Mouse (Mus musculus) myocyte (in vitro differentiated cells): ENCODE measurements around the gene Gimd1. TPM values are rescaled to one million over a fixed set of nuclear protein-coding genes. Genes with fewer than 3 reads are reported as not detected.

Source experiments
- H3K27me3 ChIP-seq: one replicate; pipeline ENCODE4 v1.6.1; 2011; ENCODE audit not compliant: control insufficient read depth, insufficient read depth, insufficient read length
- H3K36me3 ChIP-seq: one replicate; pipeline ENCODE4 v1.6.1; 2011; ENCODE audit not compliant: control insufficient read depth, insufficient read depth
- H3K4me2 ChIP-seq: one replicate; pipeline ENCODE4 v1.6.1; 2011; ENCODE audit warnings: low read depth, control low read depth
- H3K4me3 ChIP-seq: one replicate; pipeline ENCODE4 v1.5.1; 2011; ENCODE audit warnings: mild to moderate bottlenecking, control low read depth, moderate library complexity
- H3K79me2 ChIP-seq: one replicate; pipeline ENCODE4 v1.6.1; 2011; ENCODE audit not compliant: control insufficient read depth, insufficient read depth
- H3ac ChIP-seq: one replicate; pipeline ENCODE4 v1.6.1; 2011; ENCODE audit not compliant: control insufficient read depth, insufficient read length
- CEBPB ChIP-seq: IDR thresholded peaks from 2 replicates; pipeline ENCODE4 v1.6.1; 2011; ENCODE audit warnings: mild to moderate bottlenecking, moderate library complexity; ENCODE audit not compliant: poor library complexity, insufficient read depth, severe bottlenecking
- E2F4 ChIP-seq: IDR thresholded peaks from one replicate; pipeline ENCODE4 v1.6.1; 2011; ENCODE audit warnings: mild to moderate bottlenecking, control low read depth, moderate library complexity; ENCODE audit not compliant: insufficient read depth
- MAX ChIP-seq: IDR thresholded peaks from one replicate; pipeline ENCODE4 v1.6.1; 2011; ENCODE audit warnings: low read depth, mild to moderate bottlenecking, control low read depth
- MYOD1 ChIP-seq, 3 experiments: IDR thresholded peaks; one replicate each; pipeline ENCODE4 v1.6.1; 2011; ENCODE audit warnings: control low read depth in 2 of 3, low read depth in 2 of 3, mild to moderate bottlenecking in 2 of 3, moderate library complexity in 1 of 3; ENCODE audit not compliant: insufficient read length in 2 of 3, control insufficient read depth in 1 of 3
- MYOG ChIP-seq, 3 experiments: IDR thresholded peaks; one replicate each; pipeline ENCODE4 v1.6.1; 2011; ENCODE audit warnings: control low read depth in 2 of 3, low read depth in 2 of 3, mild to moderate bottlenecking in 2 of 3; ENCODE audit not compliant: insufficient read length in 2 of 3, control insufficient read depth in 1 of 3, insufficient read depth in 1 of 3
- POLR2A ChIP-seq: IDR thresholded peaks from one replicate; pipeline ENCODE4 v1.6.1; 2011; ENCODE audit warnings: low read depth, mild to moderate bottlenecking, control low read depth, moderate library complexity; ENCODE audit not compliant: insufficient read length
- POLR2AphosphoS2 ChIP-seq: IDR thresholded peaks from one replicate; pipeline ENCODE4 v1.6.1; 2011; ENCODE audit warnings: low read depth, control low read depth; ENCODE audit not compliant: insufficient read length
- REST ChIP-seq: IDR thresholded peaks from one replicate; pipeline ENCODE4 v1.6.1; 2011; ENCODE audit warnings: mild to moderate bottlenecking, control low read depth, moderate library complexity; ENCODE audit not compliant: insufficient read depth, insufficient read length
- SRF ChIP-seq: IDR thresholded peaks from one replicate; pipeline ENCODE4 v1.6.1; 2011; ENCODE audit warnings: low read depth; ENCODE audit not compliant: control insufficient read depth, insufficient read length
- TCF12 ChIP-seq: IDR thresholded peaks from one replicate; pipeline ENCODE4 v1.6.1; 2011; ENCODE audit warnings: mild to moderate bottlenecking, control low read depth; ENCODE audit not compliant: poor library complexity, insufficient read depth, severe bottlenecking
- TCF3 ChIP-seq: IDR thresholded peaks from one replicate; pipeline ENCODE4 v1.6.1; 2011; ENCODE audit warnings: low read depth, control low read depth; ENCODE audit not compliant: insufficient read length
- USF1 ChIP-seq: IDR thresholded peaks from one replicate; pipeline ENCODE4 v1.6.1; 2011; ENCODE audit warnings: low read depth, mild to moderate bottlenecking, control low read depth, moderate library complexity
- polyA plus RNA-seq: library from polyadenylated mRNA; unstranded; fragments of >200 nt; fragmentation: generic; extraction: Trizol; gene quantifications from one replicate; pipeline ENCODE4 v1.2.1, GENCODE M21; 2012; ENCODE audit warnings: missing spikeins

The Gimd1 gene
- polyA plus RNA-seq, 1 experiment: not detected

- TF ChIP-seq E2F4: no peak
- no peak for TF ChIP-seq REST
- no peak for TF ChIP-seq POLR2A
- TF ChIP-seq TCF3: no peak
- TF ChIP-seq SRF: no peak
- no peak for TF ChIP-seq MYOD1 (IDR thresholded peaks at IDR 0.05; ENCODE audit: control insufficient read depth in 1 of 3, insufficient read length in 2 of 3, low read depth in 2 of 3)
- TF ChIP-seq MAX: no peak
- no peak for TF ChIP-seq USF1
- no peak for TF ChIP-seq POLR2AphosphoS2
- TF ChIP-seq CEBPB: no peak
- TF ChIP-seq TCF12: no peak
- TF ChIP-seq MYOG (IDR thresholded peaks at IDR 0.05; ENCODE audit: control insufficient read depth in 1 of 3, insufficient read depth in 1 of 3, insufficient read length in 2 of 3, low read depth in 2 of 3): no peak
- no peaks in the 10 kb centered on the region for H3K79me2 ChIP-seq
- no peak overlapping the region for H3K4me2 ChIP-seq
- H3K4me3 ChIP-seq: no peak overlapping the region
- H3K27me3 ChIP-seq: no peaks in the 10 kb centered on the region
- no peak overlapping the region for H3ac ChIP-seq
- H3K36me3 ChIP-seq: no peaks in the 10 kb centered on the region
These were observed 7.5 kb downstream of the Gimd1 start for GRCm38 (mm10) chr3:132637080-132637479.

DNA sequence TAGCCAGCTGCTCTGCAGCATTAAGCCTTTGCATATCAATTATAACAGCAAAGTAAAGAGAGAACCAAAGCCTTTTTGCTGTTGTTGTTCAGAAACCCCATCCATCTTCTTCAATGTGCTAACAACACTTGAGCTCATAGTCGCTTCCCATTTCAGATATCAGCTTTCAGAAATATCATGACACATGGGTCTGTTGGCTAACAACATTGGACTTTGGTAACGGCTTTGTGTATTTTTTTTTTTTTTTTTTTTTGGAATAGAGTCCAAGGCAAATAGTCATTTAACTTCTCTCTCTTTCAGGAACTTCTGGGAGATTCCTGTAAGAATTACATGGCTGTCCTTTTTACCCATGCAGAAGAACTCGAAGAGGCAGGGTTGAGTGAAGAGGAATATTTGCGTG, 14.5 kb downstream of the Gimd1 start:
- Histone ChIP-seq H3ac (no peak overlapping the region), H3K36me3 (no peaks in the 10 kb centered on the region), H3K4me2 (no peak overlapping the region), H3K79me2 (no peaks in the 10 kb centered on the region), H3K27me3 (no peaks in the 10 kb centered on the region), H3K4me3 (no peak overlapping the region)
- TF ChIP-seq MAX: no peak

- Histone ChIP-seq H3K4me3 (no peak overlapping the region), H3K79me2 (no peaks in the 10 kb centered on the region), H3K27me3 (no peaks in the 10 kb centered on the region), H3K36me3 (no peaks in the 10 kb centered on the region), H3K4me2 (no peak overlapping the region), H3ac (no peak overlapping the region)
- TF ChIP-seq SRF (no peak), MYOG (IDR thresholded peaks at IDR 0.05; ENCODE audit: control insufficient read depth in 1 of 3, insufficient read depth in 1 of 3, insufficient read length in 2 of 3, low read depth in 2 of 3) (no peak), TCF12 (no peak), POLR2AphosphoS2 (no peak)
These were observed 17.2 kb downstream of the Gimd1 start for GRCm38 (mm10) chr3:132646814-132647213.

DNA sequence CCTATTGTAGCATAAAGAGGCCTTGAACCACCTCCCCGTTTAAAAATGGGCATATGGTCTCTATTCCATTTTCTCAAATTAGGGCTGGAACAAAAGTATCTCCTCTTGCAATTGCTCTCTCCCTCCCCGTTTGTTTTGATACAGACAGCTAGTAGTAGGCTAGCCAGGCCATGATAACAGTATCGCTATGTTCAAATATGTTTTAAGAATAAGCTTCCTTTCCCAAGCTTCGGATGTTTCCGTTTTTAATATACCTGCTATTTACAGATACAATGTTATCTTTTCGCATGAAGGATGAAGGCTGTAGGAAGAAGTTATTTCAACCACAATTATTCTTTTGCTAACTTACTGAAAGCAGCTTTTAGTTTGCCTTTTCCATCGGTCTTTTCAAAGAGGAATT, 19.7 kb downstream of the Gimd1 start:
- no peak overlapping the region for H3K4me2 ChIP-seq
- no peak for TF ChIP-seq POLR2A
- H3K27me3 ChIP-seq: no peaks in the 10 kb centered on the region
- no peaks in the 10 kb centered on the region for H3K79me2 ChIP-seq
- no peaks in the 10 kb centered on the region for H3K36me3 ChIP-seq
- no peak overlapping the region for H3ac ChIP-seq
- no peak overlapping the region for H3K4me3 ChIP-seq

- TF ChIP-seq TCF12: no peak
- TF ChIP-seq POLR2AphosphoS2: no peak
- TF ChIP-seq REST: no peak
- no peak for TF ChIP-seq MAX
- no peak for TF ChIP-seq MYOD1 (IDR thresholded peaks at IDR 0.05; ENCODE audit: control insufficient read depth in 1 of 3, insufficient read length in 2 of 3, low read depth in 2 of 3)
- TF ChIP-seq CEBPB: no peak
- no peak for TF ChIP-seq E2F4
- TF ChIP-seq SRF: no peak
- no peak for TF ChIP-seq POLR2A
- no peak for TF ChIP-seq USF1
- H3ac ChIP-seq: no peak overlapping the region
- no peaks in the 10 kb centered on the region for H3K27me3 ChIP-seq
- no peaks in the 10 kb centered on the region for H3K79me2 ChIP-seq
- H3K36me3 ChIP-seq: no peaks in the 10 kb centered on the region
- no peak overlapping the region for H3K4me2 ChIP-seq
- no peak overlapping the region for H3K4me3 ChIP-seq
These were observed 20.6 kb downstream of the Gimd1 start for GRCm38 (mm10) chr3:132650191-132650590.

- TF ChIP-seq E2F4: no peak
- TF ChIP-seq MYOD1 (IDR thresholded peaks at IDR 0.05; ENCODE audit: control insufficient read depth in 1 of 3, insufficient read length in 2 of 3, low read depth in 2 of 3): no peak
- no peak for TF ChIP-seq USF1
- TF ChIP-seq REST: no peak
- no peak for TF ChIP-seq MYOG (IDR thresholded peaks at IDR 0.05; ENCODE audit: control insufficient read depth in 1 of 3, insufficient read depth in 1 of 3, insufficient read length in 2 of 3, low read depth in 2 of 3)
- TF ChIP-seq CEBPB: no peak
- TF ChIP-seq POLR2A: no peak
- TF ChIP-seq TCF12: no peak
- TF ChIP-seq MAX: no peak
- no peaks in the 10 kb centered on the region for H3K79me2 ChIP-seq
- H3K4me2 ChIP-seq: no peak overlapping the region
- no peak overlapping the region for H3ac ChIP-seq
- H3K27me3 ChIP-seq: no peaks in the 10 kb centered on the region
- H3K36me3 ChIP-seq: no peaks in the 10 kb centered on the region
- no peak overlapping the region for H3K4me3 ChIP-seq
These were observed 22.2 kb downstream of the Gimd1 start for GRCm38 (mm10) chr3:132651776-132652175.
